Comparison of ENCODE assay signal across 10 mouse cellular contexts in genomic region chr5:135000751-135001150, GRCm38 (mm10). TPM values are rescaled to one million over a fixed set of nuclear protein-coding genes. Genes with fewer than 3 reads are reported as not detected.
DNase-seq lines count a peak whose midpoint lies in the region; ATAC-seq lines count a peak whose summit lies in the region.
"Had no signal": no experiment of that assay in that cellular context is flagged by ENCODE, and none has a peak within 500 bp of the region (broad histone marks: within the 10 kb centered on the region; RNA-seq: fewer than 3 reads in every experiment).

No protein-coding gene starts in this region.

- WGBS in kidney, embryonic 14.5 days, result 59% methylated on average over 16 of the region's 16 CpGs
- WGBS in forebrain, embryonic 14.5 days, result 36% methylated on average over 16 of the region's 16 CpGs
- WGBS in limb, embryonic 15.5 days, result 48% methylated on average over 16 of the region's 16 CpGs

- H3K27ac ChIP-seq in kidney, embryonic 14.5 days (ENCODE audit: low read depth, low read length), result peak overlapping the region; percentile 65
- peak overlapping the region; percentile 27; the same call in 1 of the 2 replicates for H3K27ac ChIP-seq in forebrain, embryonic 14.5 days (ENCODE audit: low read depth, low read length)
- peak overlapping the region; percentile 50; the same call in 1 of the 2 replicates for H3K27ac ChIP-seq in limb, embryonic 15.5 days
- H3K27ac ChIP-seq: heart, embryonic 15.5 days had no signal

- H3K9me3 ChIP-seq in kidney, embryonic 14.5 days (ENCODE audit: control insufficient read depth, low read length), result no peaks in the 10 kb centered on the region
- H3K9me3 ChIP-seq in forebrain, embryonic 14.5 days (replicated peaks; ENCODE audit: control insufficient read depth, low read length), result no peaks in the 10 kb centered on the region
- H3K9me3 ChIP-seq in limb, embryonic 15.5 days, result no peaks in the 10 kb centered on the region
- H3K9me3 ChIP-seq: heart, embryonic 15.5 days had no signal

- H3K27me3 ChIP-seq in kidney, embryonic 14.5 days (ENCODE audit: control insufficient read depth, insufficient read depth, low read length), result no peaks in the 10 kb centered on the region
- H3K27me3 ChIP-seq in forebrain, embryonic 14.5 days (replicated peaks; ENCODE audit: control insufficient read depth, insufficient read depth, low read length), result no peaks in the 10 kb centered on the region
- H3K27me3 ChIP-seq in limb, embryonic 15.5 days, result no peaks in the 10 kb centered on the region

- no peak overlapping the region for H3K9ac ChIP-seq in kidney, embryonic 14.5 days (ENCODE audit: low read depth, low read length)
- H3K9ac ChIP-seq in forebrain, embryonic 14.5 days (ENCODE audit: low read length), result no peak overlapping the region
- no peak overlapping the region for H3K9ac ChIP-seq in limb, embryonic 15.5 days
- H3K9ac ChIP-seq: heart, embryonic 15.5 days had no signal

- peak; percentile 48; the same call in 1 of the 2 replicates for ATAC-seq in kidney, embryonic 14.5 days (ENCODE audit: low FRiP score, low TSS enrichment)
- peak; percentile 40; the same call in 1 of the 2 replicates for ATAC-seq in forebrain, embryonic 14.5 days
- ATAC-seq in limb, embryonic 15.5 days (ENCODE audit: insufficient number of reproducible peaks, low FRiP score, low TSS enrichment, low read depth), result no peak

- DNase-seq in kidney, postnatal 4 days, result no peak
- peak; percentile 59 for DNase-seq in ZHBTc4 (ENCODE audit: low read depth, low spot score)
- DNase-seq in forebrain, embryonic 14.5 days (ENCODE audit: low spot score), result peak; percentile 31
- DNase-seq in embryo, embryonic 10 days (ENCODE audit: low spot score), result no peak
- DNase-seq in gastrocnemius, postnatal 14 days, result no peak
- DNase-seq in c-Kit-positive CD71-positive TER-119-positive erythroid progenitor cells, embryonic 14.5 days (ENCODE audit: low spot score), result no peak

- intact Hi-C loops in gastrocnemius, postnatal 14 days (cut with DNase I; ENCODE audit: low total_unique reads), result no loop called here

- H3K4me3 ChIP-seq in kidney, embryonic 14.5 days (ENCODE audit: low read length), result no peak overlapping the region
- no peak overlapping the region for H3K4me3 ChIP-seq in forebrain, embryonic 14.5 days (ENCODE audit: low read depth, low read length)
- H3K4me3 ChIP-seq in limb, embryonic 15.5 days, result no peak overlapping the region
- H3K4me3 ChIP-seq: heart, embryonic 15.5 days had no signal

- H3K36me3 ChIP-seq in kidney, embryonic 14.5 days (ENCODE audit: control insufficient read depth, insufficient read depth, low read length), result no peaks in the 10 kb centered on the region
- H3K36me3 ChIP-seq in forebrain, embryonic 14.5 days (ENCODE audit: control insufficient read depth, insufficient read depth, low read length), result no peaks in the 10 kb centered on the region
- H3K36me3 ChIP-seq in limb, embryonic 15.5 days, result no peaks in the 10 kb centered on the region
- H3K36me3 ChIP-seq: heart, embryonic 15.5 days had no signal

- 0 out of 2 replicates have a peak overlapping the region, but pooled peaks have one; percentile 4 for H3K4me2 ChIP-seq in kidney, embryonic 14.5 days (replicated peaks; ENCODE audit: low read depth, low read length)
- no peak overlapping the region; the same call in 1 of the 2 replicates for H3K4me2 ChIP-seq in forebrain, embryonic 14.5 days (ENCODE audit: low read length)
- H3K4me2 ChIP-seq in limb, embryonic 15.5 days, result no peak overlapping the region

- peaks cover 3% of the 10 kb centered on the region; the same call in 1 of the 2 replicates for H3K4me1 ChIP-seq in kidney, embryonic 14.5 days (ENCODE audit: control insufficient read depth, insufficient read depth, low read length)
- H3K4me1 ChIP-seq in forebrain, embryonic 14.5 days (ENCODE audit: control insufficient read depth, insufficient read depth, low read length), result peaks cover 8% of the 10 kb centered on the region; the same call in 1 of the 2 replicates
- H3K4me1 ChIP-seq in limb, embryonic 15.5 days, result peaks cover 25% of the 10 kb centered on the region

RNA-seq across cellular contexts. Expression of gene Abhd11, which starts 8.2 kb away (rescaled TPM):
- polyA plus RNA-seq in kidney, embryonic 14.5 days (2014; fragmentation: Nextera tagmentation; extraction: Ambion mirVana), result 73.5 and 78.9 TPM in 2 replicates
- 66.9 and 70.7 TPM in 2 replicates for polyA plus RNA-seq in forebrain, embryonic 14.5 days (2014; fragmentation: Nextera tagmentation; extraction: Ambion mirVana)
- 66.1 and 68.2 TPM in 2 replicates for polyA plus RNA-seq in limb, embryonic 15.5 days (2015; fragmentation: Nextera tagmentation; extraction: Ambion mirVana)
- 10 to 100 TPM; 64.1 to 69.1 TPM for total RNA-seq in gastrocnemius, postnatal 14 days (2021)

RNA-seq across cellular contexts. Expression of gene Cldn3, which starts 14.7 kb away (rescaled TPM):
- 47.0 and 54.7 TPM in 2 replicates for polyA plus RNA-seq in kidney, embryonic 14.5 days (2014; fragmentation: Nextera tagmentation; extraction: Ambion mirVana)
- polyA plus RNA-seq in forebrain, embryonic 14.5 days (2014; fragmentation: Nextera tagmentation; extraction: Ambion mirVana), result 5.9 and 9.0 TPM in 2 replicates
- 26.0 and 27.2 TPM in 2 replicates for polyA plus RNA-seq in limb, embryonic 15.5 days (2015; fragmentation: Nextera tagmentation; extraction: Ambion mirVana)
- total RNA-seq in gastrocnemius, postnatal 14 days (2021), result under 1 TPM in 1 of 2 experiments, not detected in 1; 0.27 TPM

RNA-seq across cellular contexts. Expression of gene Stx1a, which starts 22.5 kb away (rescaled TPM):
- 11.5 and 13.5 TPM in 2 replicates for polyA plus RNA-seq in kidney, embryonic 14.5 days (2014; fragmentation: Nextera tagmentation; extraction: Ambion mirVana)
- 57.0 and 78.5 TPM in 2 replicates for polyA plus RNA-seq in forebrain, embryonic 14.5 days (2014; fragmentation: Nextera tagmentation; extraction: Ambion mirVana)
- 9.9 and 11.3 TPM in 2 replicates for polyA plus RNA-seq in limb, embryonic 15.5 days (2015; fragmentation: Nextera tagmentation; extraction: Ambion mirVana)
- 1 to 10 TPM; 1.4 to 1.5 TPM for total RNA-seq in gastrocnemius, postnatal 14 days (2021)

RNA-seq across cellular contexts. Expression of gene Cldn4, which starts 54.0 kb away (rescaled TPM):
- polyA plus RNA-seq in kidney, embryonic 14.5 days (2014; fragmentation: Nextera tagmentation; extraction: Ambion mirVana), result 73.4 and 76.1 TPM in 2 replicates
- polyA plus RNA-seq in forebrain, embryonic 14.5 days (2014; fragmentation: Nextera tagmentation; extraction: Ambion mirVana), result not detected in 2 replicates
- polyA plus RNA-seq in limb, embryonic 15.5 days (2015; fragmentation: Nextera tagmentation; extraction: Ambion mirVana), result 46.3 and 68.0 TPM in 2 replicates
- not detected for total RNA-seq in gastrocnemius, postnatal 14 days (2021)
- total RNA-seq: layer of hippocampus, postnatal 25 days had no signal

Comparison
In these comparisons a context has a peak if more than half of its experiments do, and no peak if none do; other contexts are left out.
1. DNase-seq: peak in ZHBTc4 (single experiment) and forebrain, embryonic 14.5 days (single experiment); none in kidney, postnatal 4 days (0 of 2), embryo, embryonic 10 days (single experiment), gastrocnemius, postnatal 14 days (single experiment) and c-Kit-positive CD71-positive TER-119-positive erythroid progenitor cells, embryonic 14.5 days (single experiment).
2. Peak in every context shown above with its lines, with median percentiles within 50 percentile points of each other: H3K27ac ChIP-seq.